Mouse (Mus musculus) C2C12 (cell line): ENCODE measurements around the gene Gnpda2. TPM values are rescaled to one million over a fixed set of nuclear protein-coding genes. Genes with fewer than 3 reads are reported as not detected.

Experiments used
- H3K27me3 ChIP-seq: one replicate; pipeline ENCODE4 v1.6.1; 2011; ENCODE audit not compliant: control insufficient read depth, insufficient read depth, insufficient read length
- H3K36me3 ChIP-seq: one replicate; pipeline ENCODE4 v1.6.1; 2011; ENCODE audit not compliant: control insufficient read depth, insufficient read depth
- H3K4me3 ChIP-seq: one replicate; pipeline ENCODE4 v1.5.1; 2011; ENCODE audit warnings: mild to moderate bottlenecking, control low read depth; ENCODE audit not compliant: poor library complexity, insufficient read depth, severe bottlenecking
- H3K79me2 ChIP-seq: one replicate; pipeline ENCODE4 v1.6.1; 2011; ENCODE audit not compliant: control insufficient read depth, insufficient read depth
- H3K79me3 ChIP-seq: one replicate; pipeline ENCODE4 v1.6.1; 2011; ENCODE audit warnings: low read depth, control low read depth
- H3ac ChIP-seq: one replicate; pipeline ENCODE3; 2011; ENCODE audit warnings: low read depth; ENCODE audit not compliant: control insufficient read depth, insufficient read length
- CEBPB ChIP-seq: IDR thresholded peaks from one replicate; pipeline ENCODE4 v1.6.1; 2011; ENCODE audit warnings: low read depth, mild to moderate bottlenecking, control low read depth, moderate library complexity
- CTCF ChIP-seq: IDR thresholded peaks from one replicate; pipeline ENCODE4 v1.5.1; 2011; ENCODE audit not compliant: control insufficient read depth, insufficient read depth, insufficient read length
- FOSL1 ChIP-seq: IDR thresholded peaks from one replicate; pipeline ENCODE4 v1.8.0; 2011; ENCODE audit warnings: mild to moderate bottlenecking, low read length; ENCODE audit not compliant: poor library complexity, insufficient read depth, severe bottlenecking
- MAX ChIP-seq: IDR thresholded peaks from one replicate; pipeline ENCODE4 v1.6.1; 2011; ENCODE audit warnings: mild to moderate bottlenecking, control low read depth
- MYOD1 ChIP-seq: IDR thresholded peaks from one replicate; pipeline ENCODE4 v1.6.1; 2011; ENCODE audit warnings: low read depth; ENCODE audit not compliant: control insufficient read depth, insufficient read length
- MYOG ChIP-seq: IDR thresholded peaks from one replicate; pipeline ENCODE4 v1.6.1; 2011; ENCODE audit not compliant: control insufficient read depth, insufficient read length; ENCODE audit errors: extremely low read depth
- USF1 ChIP-seq: IDR thresholded peaks from one replicate; pipeline ENCODE4 v1.6.1; 2011; ENCODE audit warnings: low read depth, mild to moderate bottlenecking, control low read depth, moderate library complexity
- long read RNA-seq, 2 experiments: library from polyadenylated mRNA; unstranded; transcript quantifications; one replicate each; pipeline ENCODE4 v2.0.0; 2019 to 2020
- polyA plus RNA-seq: library from polyadenylated mRNA; unstranded; fragments of >200 nt; fragmentation: generic; extraction: Trizol; gene quantifications from one replicate; pipeline ENCODE4 v1.2.1, GENCODE M21; 2012; ENCODE audit warnings: missing spikeins

The Gnpda2 gene
- polyA plus RNA-seq = 1.8 TPM
- long read RNA-seq, experiment 1, transcript Gnpda2-201 (7 exons, 1,894 nt) = major isoform, 7 of 10 reads
- long read RNA-seq, experiment 1, partial matches to known transcripts = 0 of 10 reads
- long read RNA-seq, experiment 1, other reads (novel, unspliced or antisense) = 2 of 10 reads
- long read RNA-seq, experiment 2, transcript Gnpda2-201 (7 exons, 1,894 nt) = major isoform, 10 of 12 reads
- long read RNA-seq, experiment 2, partial matches to known transcripts = 1 of 12 reads
- long read RNA-seq, experiment 2, other reads (novel, unspliced or antisense) = 0 of 12 reads

DNA sequence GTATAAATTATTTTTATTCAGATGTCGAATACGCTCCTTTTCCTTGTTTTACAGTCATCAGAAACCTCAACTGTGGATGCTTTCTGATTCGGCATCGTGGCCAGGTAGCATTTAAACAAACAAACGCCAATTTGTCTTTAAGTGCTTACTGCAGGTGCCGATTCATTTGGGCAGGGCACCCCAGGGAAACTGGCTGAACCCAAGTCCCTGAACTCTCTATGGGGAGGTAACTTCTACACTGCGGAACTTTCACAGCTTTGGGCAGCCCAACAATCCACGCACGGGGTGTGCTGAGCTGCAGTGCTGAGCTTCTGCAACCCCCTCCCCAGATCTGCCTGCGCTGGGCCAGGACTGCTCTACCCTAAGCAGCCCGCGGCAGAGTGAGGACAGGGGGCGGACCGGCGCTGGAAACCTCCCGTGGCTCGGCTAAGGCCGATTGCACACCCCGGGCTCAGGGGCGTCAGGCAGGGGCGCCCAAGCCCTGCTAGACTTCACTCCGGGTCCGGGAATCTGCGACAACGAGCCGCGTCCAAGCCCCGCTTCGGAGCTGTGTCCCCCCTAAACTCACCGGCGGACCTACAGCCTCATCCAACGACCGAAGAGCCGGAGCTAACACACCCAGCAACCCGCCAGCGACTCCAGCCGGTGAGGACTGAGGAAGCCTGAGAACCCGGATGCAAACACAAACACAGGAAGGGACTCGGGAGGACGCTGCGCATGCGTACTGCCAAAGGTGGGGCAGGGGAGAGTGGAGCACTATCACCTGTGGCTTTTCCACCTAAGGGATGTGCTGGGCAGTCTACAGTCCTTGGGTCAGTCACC is at the start of gene Gnpda2:
TSS of gene Gnpda2 (minus strand) at position 701 of the 822 bp plus-strand sequence.
- TF ChIP-seq USF1 = no peak
- no peak for TF ChIP-seq CTCF
- no peak for TF ChIP-seq CEBPB
- TF ChIP-seq MYOD1 = no peak
- no peak for TF ChIP-seq MAX
- no peak for TF ChIP-seq MYOG
- no peak for TF ChIP-seq FOSL1
- no peaks in the 10 kb centered on the region for H3K27me3 ChIP-seq
- no peaks in the 10 kb centered on the region for H3K79me3 ChIP-seq
- H3K36me3 ChIP-seq = no peaks in the 10 kb centered on the region
- H3K79me2 ChIP-seq = no peaks in the 10 kb centered on the region
- H3ac ChIP-seq = no peak within 1 kb of the TSS
- H3K4me3 ChIP-seq = peak within 1 kb of the TSS; percentile 25

GRCm38 (mm10) chr5:69634766-69635165 is 42.6 kb upstream of the Gnpda2 start:
- H3K79me2 ChIP-seq = no peaks in the 10 kb centered on the region
- H3K79me3 ChIP-seq = no peaks in the 10 kb centered on the region
- H3K4me3 ChIP-seq = no peak overlapping the region
- TF ChIP-seq MYOG (no peak), MAX (no peak), MYOD1 (no peak), USF1 (no peak), FOSL1 (no peak), CTCF (no peak), CEBPB (no peak)
- no peaks in the 10 kb centered on the region for H3K27me3 ChIP-seq
- H3ac ChIP-seq = no peak overlapping the region
- H3K36me3 ChIP-seq = no peaks in the 10 kb centered on the region

DNA sequence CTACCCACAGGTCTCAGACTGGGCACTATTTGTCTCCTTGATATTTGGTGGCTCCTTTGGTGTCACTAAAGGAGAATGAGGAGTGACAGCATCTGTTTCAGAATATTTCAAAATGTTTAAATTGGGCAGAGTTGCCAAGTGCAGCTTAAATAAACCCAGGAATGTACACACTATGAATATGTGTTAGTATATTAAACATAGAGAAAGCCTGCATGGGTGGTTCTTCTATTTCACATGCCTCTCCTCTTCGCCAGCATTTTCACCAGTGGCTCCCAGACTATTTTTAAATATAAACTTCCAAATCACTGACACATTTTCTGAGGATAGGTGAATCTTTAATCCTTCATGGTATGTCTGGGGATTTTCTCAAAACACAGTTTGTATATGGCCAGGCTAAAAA is 28.8 kb upstream of the Gnpda2 start:
- H3K79me3 ChIP-seq = no peaks in the 10 kb centered on the region
- H3K36me3 ChIP-seq = no peaks in the 10 kb centered on the region
- no peaks in the 10 kb centered on the region for H3K27me3 ChIP-seq
- no peaks in the 10 kb centered on the region for H3K79me2 ChIP-seq
- H3ac ChIP-seq = no peak overlapping the region
- TF ChIP-seq MYOD1 (no peak), CEBPB (no peak), MYOG (no peak), FOSL1 (no peak), CTCF (no peak), USF1 (no peak), MAX (no peak)
- no peak overlapping the region for H3K4me3 ChIP-seq

DNA sequence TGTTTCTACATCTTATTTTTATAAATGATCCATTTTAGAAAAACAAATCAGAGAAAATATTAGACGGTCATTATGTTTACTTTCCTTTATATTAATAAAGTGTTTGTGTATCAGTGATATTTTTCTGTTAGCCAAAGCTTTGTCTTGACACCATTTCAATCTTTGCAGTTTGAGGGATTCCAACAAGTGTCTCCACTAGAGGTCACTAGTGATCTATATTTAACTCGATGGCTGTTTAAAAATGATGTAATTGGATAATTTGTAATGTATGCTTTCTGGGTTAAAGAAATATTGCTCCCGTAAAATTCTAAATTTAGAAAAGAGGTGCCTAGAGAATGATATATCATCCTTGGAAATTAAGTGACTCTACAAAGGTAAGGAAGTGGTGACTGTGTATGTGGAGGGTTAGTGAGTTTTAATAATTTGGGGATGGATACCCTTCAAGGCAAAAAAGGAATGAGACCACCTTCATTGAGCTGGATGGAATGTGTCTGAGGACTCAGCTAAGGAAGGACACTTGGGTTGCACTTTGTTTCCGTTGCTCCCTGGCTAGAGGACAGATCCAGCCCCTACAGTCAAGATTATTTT is 21.2 kb upstream of the Gnpda2 start:
- no peak overlapping the region for H3K4me3 ChIP-seq
- TF ChIP-seq MYOG = no peak
- TF ChIP-seq MAX = no peak
- TF ChIP-seq CEBPB = no peak
- no peak for TF ChIP-seq CTCF
- no peak for TF ChIP-seq FOSL1
- TF ChIP-seq USF1 = no peak
- TF ChIP-seq MYOD1 = no peak
- H3K79me3 ChIP-seq = no peaks in the 10 kb centered on the region
- no peaks in the 10 kb centered on the region for H3K27me3 ChIP-seq
- no peak overlapping the region for H3ac ChIP-seq
- no peaks in the 10 kb centered on the region for H3K36me3 ChIP-seq
- H3K79me2 ChIP-seq = no peaks in the 10 kb centered on the region

DNA sequence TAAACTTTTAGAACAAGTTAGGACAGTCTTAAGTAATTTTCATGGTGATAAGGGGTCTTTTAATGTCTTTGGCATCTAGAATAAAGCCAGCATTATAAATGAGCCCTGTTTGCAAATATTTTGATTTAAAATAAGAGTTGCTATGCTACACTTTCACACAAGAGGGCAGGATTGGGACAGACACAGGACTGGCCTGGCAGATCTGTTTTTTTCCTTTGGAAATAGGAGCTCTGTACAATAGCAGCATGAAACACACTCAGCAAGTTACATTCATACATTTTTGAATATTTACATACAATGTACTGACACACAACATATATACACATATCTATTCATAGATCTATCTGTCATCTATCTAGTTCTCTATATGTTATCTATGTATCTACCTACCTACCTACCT is 8.9 kb upstream of the Gnpda2 start:
- Histone ChIP-seq H3ac (no peak overlapping the region), H3K27me3 (no peaks in the 10 kb centered on the region), H3K79me3 (no peaks in the 10 kb centered on the region), H3K36me3 (no peaks in the 10 kb centered on the region), H3K79me2 (no peaks in the 10 kb centered on the region), H3K4me3 (no peak overlapping the region)
- TF ChIP-seq USF1 (no peak), CTCF (no peak), CEBPB (no peak), MYOD1 (no peak), MAX (no peak), MYOG (no peak), FOSL1 (no peak)
